Mouse (Mus musculus): ENCODE measurements at regions not wholly inside any gene's neighbourhood (a gene's known extent, or its start where the extent isn't known, plus 50 kb on each side); places are given as distances from the start of the nearest gene placed in this dataset.
A peak's percentile ranks its signal among the peaks of the same experiment; 100 is the strongest.
"Not testable (repeated sequence)": the region's sequence is repeated elsewhere in the genome, so short reads cannot be mapped to it uniquely, and the experiment has no call there.

DNA sequence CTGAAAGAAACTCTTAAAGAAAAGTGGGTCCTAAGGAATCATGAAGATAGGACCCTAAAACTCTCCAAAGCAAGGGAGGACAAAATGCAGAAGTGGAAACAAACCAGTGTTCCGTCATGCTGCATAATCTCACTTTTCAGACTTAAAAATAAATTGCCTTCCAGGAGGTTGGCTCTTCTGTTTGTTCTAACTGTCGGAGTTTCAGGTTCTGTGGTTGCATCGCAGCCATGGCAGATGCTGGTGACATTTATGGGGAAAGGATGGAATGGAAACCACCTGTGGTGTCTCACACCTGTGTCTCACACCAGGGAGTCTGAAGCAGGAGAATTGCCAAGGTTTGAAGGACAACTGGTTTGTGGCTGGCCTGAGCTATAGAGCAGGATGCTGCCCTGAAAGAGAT lies 50.9 kb upstream of the Hivep1 start:
- intact Hi-C loops (cut with DNase I): no loop called here
- DNase-seq: no peak

DNA sequence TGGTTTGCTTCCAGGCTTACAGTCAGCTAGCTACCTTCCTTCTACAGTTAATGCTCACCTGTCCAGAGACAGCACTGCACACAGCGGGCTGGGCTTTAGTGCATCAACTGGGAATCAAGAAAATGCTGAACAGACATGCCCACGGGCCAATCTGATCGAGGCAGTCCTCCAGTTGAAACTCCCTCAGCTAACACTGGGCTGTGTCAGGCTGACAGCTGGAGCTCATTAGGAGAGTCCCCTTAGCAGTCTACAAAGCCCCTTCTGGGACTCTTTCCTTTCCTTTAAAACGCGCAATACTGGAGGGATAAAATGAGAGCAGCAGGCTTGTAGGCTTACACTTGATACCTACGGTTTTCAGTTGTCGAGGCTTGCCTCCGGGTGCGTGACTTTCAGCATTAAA lies 53.9 kb upstream of the Hivep1 start:
- intact Hi-C loops (cut with DNase I): no loop called here
- DNase-seq: no peak

DNA sequence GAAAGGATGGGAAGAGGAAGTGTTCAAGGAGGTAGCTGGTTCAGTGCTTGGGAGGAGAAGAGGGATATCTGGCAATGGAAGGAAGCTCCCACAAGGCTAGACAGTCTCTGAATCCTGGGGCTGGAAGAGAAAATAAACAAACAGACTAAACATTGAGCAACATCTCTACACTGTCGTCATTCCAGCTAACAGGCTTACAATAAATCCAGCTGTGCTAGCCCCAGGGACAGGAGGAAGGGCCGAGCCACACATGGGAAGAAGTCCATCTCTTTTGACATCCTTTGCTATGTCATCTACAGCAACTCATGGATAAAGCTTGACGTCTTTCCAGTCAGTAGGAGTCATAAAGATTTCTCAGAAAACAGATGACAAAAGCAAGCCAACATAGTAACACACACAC lies 57.7 kb upstream of the Hivep1 start:
- no peak for DNase-seq
- intact Hi-C loops (cut with DNase I): no loop called here

DNA sequence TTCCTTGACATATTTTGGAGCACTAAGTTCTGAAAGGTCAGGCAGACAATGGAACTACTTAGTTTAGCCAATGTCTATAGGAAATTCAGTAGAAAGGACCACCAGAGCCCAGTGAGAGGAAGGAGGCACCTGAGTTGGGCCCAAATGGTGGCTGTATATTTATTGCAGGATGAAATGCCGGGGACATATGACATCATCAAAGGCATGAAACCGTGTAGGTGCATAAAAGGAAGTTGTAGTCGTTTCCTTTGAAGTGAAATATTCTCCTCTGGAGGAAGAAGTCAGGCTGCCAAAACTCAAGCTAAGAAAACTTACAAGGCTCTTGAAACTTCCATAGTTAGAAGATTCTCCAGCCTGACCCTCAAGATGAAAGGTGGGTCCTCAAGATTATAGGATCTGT lies 75.9 kb upstream of the Hivep1 start:
- DNase-seq: no peak
- intact Hi-C loops (cut with DNase I): no loop called here

DNA sequence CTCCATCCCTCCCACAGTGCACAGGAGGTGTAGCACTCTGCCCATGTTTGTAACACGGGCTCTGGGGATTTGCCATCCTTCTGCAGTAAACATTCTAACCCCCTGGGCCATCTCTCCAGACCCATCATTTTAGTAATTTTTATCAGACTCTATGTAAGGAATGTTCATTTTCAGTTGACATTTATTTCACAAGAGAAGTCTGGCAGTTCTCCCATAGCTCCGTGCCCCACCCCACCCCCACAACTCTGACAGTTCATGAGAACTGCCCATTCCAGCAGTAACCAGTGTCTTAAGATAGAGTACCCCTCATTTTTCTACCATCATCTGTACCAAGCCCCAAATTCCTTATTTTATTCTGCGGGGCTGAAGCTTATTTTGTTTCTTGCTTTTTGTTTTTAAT lies 88.9 kb upstream of the Hivep1 start:
- intact Hi-C loops (cut with DNase I): no loop called here
- no peak for DNase-seq

DNA sequence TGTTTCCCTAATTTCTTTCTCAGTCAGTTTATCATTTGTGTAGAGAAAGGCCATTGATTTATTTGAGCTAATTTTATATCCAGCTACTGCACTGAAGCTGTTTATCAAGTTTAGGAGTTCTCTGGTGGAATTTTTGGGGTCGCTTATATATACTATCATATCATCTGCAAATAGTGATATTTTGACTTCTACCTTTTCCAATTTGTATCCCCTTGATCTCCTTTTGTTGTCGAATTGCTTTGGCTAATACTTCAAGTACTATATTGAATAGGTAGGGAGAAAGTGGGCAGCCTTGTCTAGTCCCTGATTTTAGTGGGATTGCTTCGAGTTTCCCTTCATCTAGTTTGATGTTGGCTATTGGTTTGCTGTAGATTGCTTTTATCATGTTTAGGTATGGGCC lies 90.9 kb upstream of the Hivep1 start:
- DNase-seq; intact Hi-C loops (cut with DNase I): not testable (repeated sequence)

DNA sequence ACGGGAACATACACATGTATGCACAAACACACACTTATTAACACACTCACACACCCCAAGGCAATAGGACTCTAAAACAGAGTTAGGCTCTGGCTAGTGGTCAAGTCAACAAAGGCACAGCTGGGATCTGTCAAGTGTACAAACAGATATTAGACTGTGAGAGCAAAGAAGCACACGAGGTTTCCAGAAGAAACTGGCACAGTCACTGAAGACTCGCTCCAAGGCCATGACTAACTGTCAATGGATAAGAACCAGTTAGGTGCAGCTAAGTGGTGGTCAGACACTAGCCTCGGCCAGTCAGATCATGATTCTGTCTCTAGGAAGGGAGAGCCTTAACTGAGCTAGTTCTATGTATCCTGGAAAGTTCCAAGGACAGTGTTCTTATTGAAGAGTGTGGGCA lies 93.9 kb upstream of the Hivep1 start:
- intact Hi-C loops (cut with DNase I): loop anchor here (5.0 kb wide), 1 partner anchor 46 kb away; no protein-coding TSS in a partner anchor
- DNase-seq: peak; percentile 22 to 29

DNA sequence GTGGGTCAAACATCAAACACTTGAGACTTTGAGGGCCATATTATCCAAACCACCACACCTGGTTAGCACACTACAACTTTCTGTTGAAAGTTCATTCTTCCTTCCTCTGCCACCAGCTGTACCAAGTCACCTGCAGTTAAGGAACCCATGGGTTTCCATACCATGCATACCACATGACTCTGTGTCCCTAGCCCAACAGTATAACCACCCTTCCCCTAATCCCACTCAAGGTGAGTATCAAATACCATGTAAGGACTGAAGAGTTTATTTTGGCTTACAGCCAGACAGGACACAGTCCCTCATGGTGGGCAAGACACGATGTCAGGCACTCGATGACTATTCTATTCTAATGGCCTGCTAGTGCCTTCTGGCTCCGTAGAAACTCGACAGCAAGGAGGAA lies 95.9 kb upstream of the Hivep1 start:
- intact Hi-C loops (cut with DNase I): loop anchor here (5.0 kb wide), 1 partner anchor 44 kb away; no protein-coding TSS in a partner anchor
- no peak for DNase-seq

DNA sequence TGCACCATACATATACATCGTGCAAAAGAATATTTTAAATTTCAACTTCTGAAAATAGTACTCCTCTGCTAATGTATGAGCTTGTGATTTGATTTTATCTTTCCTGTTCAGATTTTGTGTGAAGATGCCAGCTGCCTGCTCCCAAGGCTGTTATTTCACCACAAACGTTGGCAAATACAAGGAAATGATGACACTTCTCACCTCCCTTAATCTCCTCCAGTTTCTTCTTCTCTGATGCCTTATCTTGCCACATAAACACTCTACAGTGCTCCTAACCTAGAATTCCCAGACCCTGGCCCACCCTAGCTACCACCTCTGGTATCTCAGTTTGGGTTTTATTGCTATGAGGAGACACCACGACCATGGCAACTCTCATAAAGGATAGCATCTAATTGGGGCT lies 96.6 kb upstream of the Hivep1 start:
- DNase-seq: no peak
- intact Hi-C loops (cut with DNase I): loop anchor here (5.0 kb wide), 1 partner anchor 43 kb away; no protein-coding TSS in a partner anchor

DNA sequence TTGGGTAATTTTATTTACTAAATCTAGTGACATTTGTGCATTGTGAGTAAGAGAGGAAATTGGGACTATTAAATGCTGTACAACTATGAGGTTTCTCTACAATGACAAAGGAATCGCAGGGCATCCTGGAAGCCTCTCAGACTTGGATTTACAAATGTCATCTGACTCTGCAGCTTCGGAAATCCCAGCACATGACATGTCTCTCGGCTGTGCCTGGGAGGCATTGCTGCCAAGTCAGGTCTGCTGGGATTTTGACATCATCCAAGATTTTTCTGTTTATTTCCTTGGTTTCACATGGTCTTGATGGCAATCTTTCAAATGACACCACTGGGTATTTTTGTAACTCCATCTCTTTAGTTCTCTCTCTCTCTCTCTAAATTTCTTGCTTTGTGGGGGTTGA lies 99.4 kb upstream of the Hivep1 start:
- intact Hi-C loops (cut with DNase I): no loop called here
- peak in 1 of 2 experiments; percentile 18 for DNase-seq

DNA sequence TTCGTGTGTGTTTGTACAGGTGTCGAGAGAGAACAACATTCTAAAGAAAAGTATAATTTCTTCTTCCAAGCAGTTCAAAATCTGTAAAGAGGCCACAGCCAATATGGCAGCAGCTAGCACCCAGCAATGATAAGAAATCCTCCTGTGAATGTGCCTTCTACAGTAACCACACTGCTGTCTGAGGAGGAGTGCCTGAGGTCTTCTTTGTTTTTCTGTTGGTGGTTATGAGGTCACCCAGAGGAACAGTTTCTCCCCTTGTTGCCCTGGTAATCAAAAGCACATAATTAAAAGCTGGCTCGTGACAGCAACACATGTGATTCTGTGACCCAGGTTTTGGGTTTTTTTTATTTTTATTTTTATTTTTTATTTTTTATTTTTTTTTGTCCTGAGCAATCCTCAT lies 100.8 kb upstream of the Adtrp start:
- intact Hi-C loops (cut with DNase I): no loop called here
- no peak for DNase-seq

DNA sequence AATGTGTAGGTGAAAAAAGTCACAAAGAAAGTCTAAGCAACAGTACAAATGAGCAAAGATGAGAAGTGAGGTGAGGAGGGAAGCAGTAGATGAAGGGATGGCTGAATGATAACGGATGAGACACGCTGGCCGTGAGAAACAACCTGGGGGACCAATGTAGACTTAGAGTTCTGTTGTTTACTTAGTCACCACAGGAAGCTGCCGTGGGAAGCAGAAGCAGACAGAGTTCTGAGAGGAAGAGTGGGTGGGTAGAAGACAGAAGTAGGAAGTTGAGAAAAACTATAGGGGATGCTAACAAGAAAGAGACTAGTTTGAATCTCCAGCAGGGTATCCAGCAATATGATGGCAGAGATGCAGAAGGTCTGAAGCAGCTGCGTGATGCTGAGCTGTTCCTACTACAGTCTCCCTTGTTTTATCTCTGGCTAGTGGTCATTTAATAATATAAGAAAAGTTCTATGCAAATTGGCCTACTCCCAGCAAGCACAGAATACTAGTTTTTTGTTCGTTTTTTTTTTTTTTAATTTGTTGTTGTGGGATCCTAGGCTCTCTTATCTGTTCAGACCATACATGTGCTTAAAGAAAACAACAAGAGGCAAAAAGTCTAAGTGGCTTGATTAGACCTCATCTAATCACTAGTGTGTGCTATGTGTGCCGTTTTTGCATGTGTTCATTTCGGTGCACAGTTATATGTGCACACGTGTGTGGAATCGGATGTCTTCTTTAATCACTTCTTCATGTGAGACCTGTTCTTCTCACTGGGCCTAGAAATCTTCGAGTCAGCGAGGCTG lies 85.0 kb upstream of the Adtrp start:
- intact Hi-C loops (cut with DNase I): no loop called here
- no peak for DNase-seq

DNA sequence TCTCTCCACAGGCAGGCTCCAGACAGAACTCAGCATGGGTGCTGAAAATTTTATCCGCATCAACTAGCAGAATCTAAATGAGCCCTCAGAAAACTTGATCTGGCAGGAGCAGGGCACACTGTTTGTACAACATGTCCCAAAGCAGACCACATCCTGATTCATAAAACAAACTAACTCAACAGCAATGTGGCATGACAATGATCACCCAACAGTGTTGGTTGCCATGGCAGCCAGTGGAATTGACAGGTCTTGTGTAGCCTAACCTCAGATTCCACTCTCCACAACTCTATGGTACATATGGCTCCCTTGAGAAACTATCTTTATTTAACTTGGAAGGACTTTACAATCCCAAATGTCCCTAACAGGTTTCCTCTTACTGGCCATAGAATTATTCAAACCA lies 82.3 kb upstream of the Adtrp start:
- intact Hi-C loops (cut with DNase I): no loop called here
- no peak for DNase-seq

DNA sequence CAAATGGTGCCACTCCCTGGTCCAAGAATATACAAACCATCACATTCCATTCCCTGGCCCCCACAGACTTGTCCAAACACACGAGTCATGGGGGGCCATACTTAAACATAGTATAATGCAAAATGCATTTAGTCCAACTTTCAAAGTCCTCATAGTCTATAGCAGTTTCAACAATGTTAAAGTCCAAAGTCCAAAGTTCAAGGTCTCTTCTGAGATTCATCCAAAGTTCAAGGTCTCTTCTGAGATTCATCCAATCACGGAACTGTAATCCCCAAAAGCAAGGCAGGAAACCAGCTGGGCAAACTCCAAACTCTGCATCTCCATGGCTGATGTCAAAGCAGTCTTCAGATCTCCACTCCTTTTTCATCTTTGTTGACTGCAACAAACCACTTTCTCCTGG lies 78.4 kb upstream of the Adtrp start:
- intact Hi-C loops (cut with DNase I): not testable (repeated sequence)

DNA sequence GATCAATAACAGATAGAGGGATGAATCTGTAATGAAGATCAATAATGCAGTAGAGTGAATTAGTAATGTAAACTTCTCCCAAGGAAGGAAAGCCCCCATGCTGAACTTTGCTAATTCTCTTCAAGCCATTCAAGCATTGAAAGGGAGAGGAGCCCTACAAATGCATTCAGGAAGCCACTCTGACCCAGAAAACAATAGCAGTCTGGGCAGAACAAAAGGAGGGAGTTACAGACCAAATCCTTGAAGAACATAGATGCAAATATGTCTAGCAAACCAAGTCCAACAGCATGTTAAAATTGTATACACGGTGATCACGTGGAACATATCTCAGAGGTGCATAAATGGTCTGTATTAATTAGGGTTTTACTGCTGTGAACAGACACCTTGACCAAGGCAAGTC lies 77.7 kb upstream of the Adtrp start:
- intact Hi-C loops (cut with DNase I): no loop called here
- no peak for DNase-seq

More for the DNA sequence above, 78.4 kb upstream of the Adtrp start:
- DNase-seq: not testable (repeated sequence)

DNA sequence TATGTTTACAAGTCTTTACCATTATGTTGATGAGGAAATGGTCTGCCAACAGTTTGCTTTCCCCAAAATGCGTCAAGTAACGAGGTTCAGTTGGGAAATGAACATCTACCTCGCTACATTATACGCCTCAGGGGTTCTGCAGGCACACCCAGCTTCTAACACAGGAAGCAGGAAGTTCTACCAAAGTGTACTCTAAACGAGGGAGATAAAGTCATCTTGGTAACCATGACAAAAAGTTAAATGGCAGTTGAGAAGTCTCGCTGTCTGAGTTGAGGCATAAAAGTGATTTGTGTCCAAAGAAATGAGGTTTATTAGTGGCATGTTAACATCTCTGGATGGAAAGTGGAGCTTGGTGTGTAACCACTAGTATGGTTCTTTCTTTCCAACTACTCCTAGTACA lies 73.7 kb upstream of the Adtrp start:
- DNase-seq: no peak
- intact Hi-C loops (cut with DNase I): no loop called here

DNA sequence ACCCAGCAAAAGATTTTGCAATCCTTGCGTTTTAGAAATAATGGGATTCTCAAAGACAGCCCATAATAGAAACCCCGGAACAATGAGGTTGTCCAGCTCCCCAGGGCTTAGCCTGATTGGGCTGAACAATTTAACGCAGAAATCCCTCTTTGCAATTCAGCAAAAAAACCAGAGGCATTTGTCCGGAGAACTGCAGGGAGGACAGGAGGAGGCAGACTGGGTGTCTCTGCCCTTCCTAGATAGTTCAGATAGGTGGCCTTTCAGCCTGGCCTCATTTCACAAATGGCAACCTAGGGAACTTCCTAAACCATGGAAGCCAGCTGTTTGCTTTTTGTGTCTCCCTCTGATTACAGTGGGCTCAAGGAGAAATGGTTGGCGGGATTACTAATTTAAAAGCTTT lies 71.0 kb upstream of the Adtrp start:
- intact Hi-C loops (cut with DNase I): no loop called here
- DNase-seq: no peak

DNA sequence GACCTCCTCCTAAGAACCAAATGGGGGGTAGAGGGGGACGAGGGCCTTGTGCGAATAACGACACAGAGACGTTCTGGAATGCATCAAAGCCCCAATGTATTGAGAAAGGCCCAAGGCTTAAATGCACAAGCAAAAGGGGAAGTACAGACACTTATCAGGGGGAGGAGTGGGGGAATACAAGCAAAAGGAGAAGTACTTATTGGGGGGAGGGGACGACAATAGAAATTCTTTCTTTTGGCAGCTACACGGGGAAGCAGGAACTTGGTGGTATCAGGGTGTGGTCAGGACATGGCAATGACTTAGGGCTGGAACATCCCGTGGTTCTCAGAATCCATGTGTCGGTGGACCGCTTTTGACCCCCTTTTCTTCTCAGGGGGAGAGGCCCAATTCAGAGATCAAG lies 68.3 kb upstream of the Adtrp start:
- DNase-seq; intact Hi-C loops (cut with DNase I): not testable (repeated sequence)

DNA sequence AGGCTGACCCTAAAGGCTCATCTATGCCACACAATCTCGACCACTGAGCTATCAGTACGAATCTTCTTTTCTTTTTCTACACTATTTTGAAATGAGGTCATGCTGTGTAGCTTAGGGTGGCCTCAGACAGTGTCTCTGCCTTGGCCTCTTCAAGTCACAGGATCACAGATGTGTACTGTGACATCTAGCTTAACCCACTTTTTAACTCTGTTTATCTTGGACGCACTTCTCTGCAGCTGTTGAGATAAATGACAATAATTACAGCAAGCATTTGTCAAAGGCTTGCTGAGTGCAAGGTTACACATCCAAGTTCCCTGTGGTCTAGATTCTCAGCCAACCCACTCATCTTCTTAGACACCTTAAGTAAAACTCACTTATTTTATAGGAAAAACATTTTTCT lies 63.3 kb upstream of the Adtrp start:
- DNase-seq: no peak
- intact Hi-C loops (cut with DNase I): loop anchor here (5.0 kb wide), 1 partner anchor 47 kb away; no protein-coding TSS in a partner anchor

DNA sequence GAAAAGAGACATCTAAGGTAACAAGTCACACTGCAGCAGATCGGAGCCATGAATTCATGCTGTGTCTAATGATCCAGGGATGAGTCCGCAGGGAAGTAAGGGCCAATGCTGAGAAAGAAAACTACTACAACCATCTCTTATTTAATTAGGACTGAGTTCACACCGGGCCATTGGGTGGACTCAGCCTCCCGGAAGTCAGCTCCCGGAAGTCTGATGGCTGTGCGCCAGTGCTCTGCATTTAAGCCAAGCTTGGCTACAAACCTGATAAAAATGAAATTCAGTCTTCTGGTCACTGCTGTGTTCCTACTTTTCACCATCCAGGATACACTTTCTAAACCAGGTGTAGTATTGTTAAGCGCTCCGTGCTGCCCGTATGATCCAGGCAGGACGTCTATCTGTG lies 62.8 kb upstream of the Adtrp start:
- DNase-seq: peak; percentile 50 to 51
- intact Hi-C loops (cut with DNase I): loop anchor here (5.0 kb wide), 1 partner anchor 47 kb away; no protein-coding TSS in a partner anchor

DNA sequence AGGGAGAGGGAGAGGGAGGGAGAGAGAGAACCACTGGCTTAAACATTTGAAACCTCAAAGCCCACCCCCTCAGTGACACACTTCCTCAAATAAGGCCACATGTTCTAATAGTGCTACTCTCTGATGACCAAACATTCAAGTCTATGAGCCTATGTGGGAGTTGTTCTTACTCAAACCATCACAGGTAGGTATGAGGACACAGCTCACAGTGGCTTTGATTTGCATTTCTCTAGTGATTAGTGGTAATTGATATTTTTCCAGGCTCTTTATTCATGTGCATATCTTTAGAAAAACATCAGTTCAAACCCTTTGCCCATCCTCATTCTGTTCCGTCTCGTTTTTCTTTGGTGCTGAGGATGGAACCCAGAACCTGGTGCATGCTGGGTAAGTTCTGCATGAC lies 59.5 kb upstream of the Adtrp start:
- no peak for DNase-seq
- intact Hi-C loops (cut with DNase I): no loop called here

DNA sequence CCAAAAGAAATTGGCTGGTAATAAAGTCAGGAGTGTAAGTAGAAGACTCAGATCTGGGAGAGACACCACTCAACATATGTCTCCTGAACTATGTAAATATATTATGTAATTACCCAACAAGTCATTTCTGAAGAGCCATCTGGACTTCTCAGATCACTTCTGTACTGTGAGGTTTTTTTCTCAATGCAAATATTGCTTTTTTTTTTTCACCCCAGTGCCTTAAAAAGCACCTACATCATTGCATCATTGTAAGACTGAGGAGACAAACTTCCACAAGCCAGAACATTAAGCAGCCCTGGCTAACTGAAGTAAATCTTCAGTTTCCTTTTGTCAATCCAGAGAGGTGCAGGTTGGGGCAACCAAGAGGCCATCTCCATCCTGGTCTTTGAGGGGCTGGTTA lies 55.8 kb upstream of the Adtrp start:
- intact Hi-C loops (cut with DNase I): no loop called here

More for the DNA sequence above, 55.8 kb upstream of the Adtrp start:
- DNase-seq: no peak

Data from heart, postnatal 36 days (tissue).